Mouse (Mus musculus): ENCODE data around the gene Iqck. TPM values are rescaled to one million over a fixed set of nuclear protein-coding genes. Genes with fewer than 3 reads are reported as not detected.

The Iqck gene
- polyA plus RNA-seq, 1 experiment from 2014 or later = 2.9 TPM

DNA sequence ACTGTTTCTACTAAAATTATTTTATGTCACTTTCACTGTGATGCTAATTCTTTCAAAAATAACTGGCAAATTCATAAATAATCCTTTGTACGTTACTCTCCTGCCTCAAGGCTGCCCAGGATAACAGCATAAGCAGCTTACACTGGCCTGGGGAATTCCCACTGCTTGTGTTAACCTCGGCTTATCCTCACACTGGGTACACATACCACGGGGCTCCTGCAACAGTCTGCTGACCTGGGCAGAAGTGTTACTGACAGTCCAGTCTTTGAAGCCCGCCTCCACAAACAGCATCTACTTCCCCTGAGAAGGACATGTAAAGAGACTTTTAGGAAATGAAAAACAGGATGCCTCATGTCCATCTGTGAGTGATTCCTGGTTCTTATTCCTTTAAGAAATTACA lies 12.6 kb upstream of the Iqck start:
- Histone ChIP-seq H3K4me1 (ENCODE audit: control insufficient read depth, insufficient read depth, low read length) (no peaks in the 10 kb centered on the region), H3K27me3 (ENCODE audit: control insufficient read depth, insufficient read depth, low read length) (no peaks in the 10 kb centered on the region), H3K9me3 (replicated peaks; ENCODE audit: control insufficient read depth, low read length) (no peaks in the 10 kb centered on the region), H3K27ac (replicated peaks; ENCODE audit: low read depth, low read length) (no peak overlapping the region), H3K4me3 (ENCODE audit: low read depth, low read length) (no peak overlapping the region), H3K4me2 (ENCODE audit: low read depth, low read length) (no peak overlapping the region), H3K9ac (replicated peaks; ENCODE audit: low read length) (no peak overlapping the region), H3K36me3 (replicated peaks; ENCODE audit: control insufficient read depth, insufficient read depth, low read depth, low read length) (peaks cover 17% of the 10 kb centered on the region)
- ATAC-seq (replicated peaks; ENCODE audit: insufficient number of reproducible peaks, low FRiP score, low TSS enrichment, low read depth) (no peak), DNase-seq (ENCODE audit: low spot score) (no peak)
- WGBS = 79% methylated on average over 4 of the region's 4 CpGs

DNA sequence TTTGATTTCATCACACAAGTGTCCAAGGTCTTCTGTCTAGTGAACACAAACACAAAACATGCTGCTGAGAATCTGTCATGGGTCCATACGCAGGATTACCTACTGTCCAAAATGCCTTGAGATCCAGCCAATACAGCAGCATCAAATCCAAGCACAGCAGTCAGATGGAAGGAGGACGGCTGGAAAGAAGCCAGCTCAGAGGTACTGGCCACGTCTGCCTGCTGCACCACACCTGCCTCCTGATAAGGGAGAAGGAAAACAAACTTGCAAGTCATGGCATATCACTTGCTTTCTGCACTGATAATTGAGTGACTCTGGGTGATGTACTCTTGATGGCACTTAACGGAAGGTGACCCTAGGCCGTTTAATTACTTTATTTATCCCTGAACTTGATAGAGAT lies 10.4 kb upstream of the Iqck start:
- no peak for DNase-seq (ENCODE audit: low spot score)

DNA sequence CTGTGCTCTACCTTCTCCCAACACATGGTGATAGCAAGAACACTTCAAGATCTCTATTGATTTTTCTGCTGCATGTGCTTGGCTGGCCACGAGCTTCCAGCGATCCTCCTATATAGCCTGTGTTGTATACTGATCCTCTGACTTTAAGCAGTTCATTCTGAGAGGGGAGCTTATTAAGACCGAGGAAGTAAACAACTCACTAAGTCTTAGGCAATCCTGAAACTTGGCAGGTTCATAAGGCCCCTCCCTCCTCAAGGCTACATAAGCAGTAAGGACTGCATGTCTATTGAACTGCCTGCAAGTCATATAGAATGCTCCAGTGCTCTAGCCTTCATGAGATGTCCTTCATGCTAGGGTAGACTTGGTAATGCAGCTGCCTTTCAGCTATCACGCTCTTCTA lies 9.2 kb upstream of the Iqck start:
- no peak overlapping the region for H3K4me2 ChIP-seq (ENCODE audit: low read depth, low read length)
- H3K36me3 ChIP-seq (replicated peaks; ENCODE audit: control insufficient read depth, insufficient read depth, low read depth, low read length) = peaks cover 19% of the 10 kb centered on the region
- DNase-seq (ENCODE audit: low spot score) (no peak), ATAC-seq (replicated peaks; ENCODE audit: insufficient number of reproducible peaks, low FRiP score, low TSS enrichment, low read depth) (no peak)
- H3K9ac ChIP-seq (replicated peaks; ENCODE audit: low read length) = no peak overlapping the region
- H3K27me3 ChIP-seq (ENCODE audit: control insufficient read depth, insufficient read depth, low read length) = no peaks in the 10 kb centered on the region
- H3K27ac ChIP-seq (replicated peaks; ENCODE audit: low read depth, low read length) = no peak overlapping the region
- no peak overlapping the region for H3K4me3 ChIP-seq (ENCODE audit: low read depth, low read length)
- 93% methylated on average over 4 of the region's 4 CpGs for WGBS
- H3K9me3 ChIP-seq (replicated peaks; ENCODE audit: control insufficient read depth, low read length) = no peaks in the 10 kb centered on the region
- H3K4me1 ChIP-seq (ENCODE audit: control insufficient read depth, insufficient read depth, low read length) = no peaks in the 10 kb centered on the region

More for the DNA sequence above, 10.4 kb upstream of the Iqck start:
- H3K9me3 ChIP-seq (replicated peaks; ENCODE audit: control insufficient read depth, low read length) = no peaks in the 10 kb centered on the region
- H3K9ac ChIP-seq (replicated peaks; ENCODE audit: low read length) = no peak overlapping the region
- H3K4me3 ChIP-seq (ENCODE audit: low read depth, low read length) = no peak overlapping the region
- ATAC-seq (replicated peaks; ENCODE audit: insufficient number of reproducible peaks, low FRiP score, low TSS enrichment, low read depth) = no peak
- 86% methylated on average over 5 of the region's 5 CpGs for WGBS
- H3K4me2 ChIP-seq (ENCODE audit: low read depth, low read length) = no peak overlapping the region
- H3K27me3 ChIP-seq (ENCODE audit: control insufficient read depth, insufficient read depth, low read length) = no peaks in the 10 kb centered on the region
- no peak overlapping the region for H3K27ac ChIP-seq (replicated peaks; ENCODE audit: low read depth, low read length)
- H3K36me3 ChIP-seq (replicated peaks; ENCODE audit: control insufficient read depth, insufficient read depth, low read depth, low read length) = peaks cover 19% of the 10 kb centered on the region
- no peaks in the 10 kb centered on the region for H3K4me1 ChIP-seq (ENCODE audit: control insufficient read depth, insufficient read depth, low read length)

DNA sequence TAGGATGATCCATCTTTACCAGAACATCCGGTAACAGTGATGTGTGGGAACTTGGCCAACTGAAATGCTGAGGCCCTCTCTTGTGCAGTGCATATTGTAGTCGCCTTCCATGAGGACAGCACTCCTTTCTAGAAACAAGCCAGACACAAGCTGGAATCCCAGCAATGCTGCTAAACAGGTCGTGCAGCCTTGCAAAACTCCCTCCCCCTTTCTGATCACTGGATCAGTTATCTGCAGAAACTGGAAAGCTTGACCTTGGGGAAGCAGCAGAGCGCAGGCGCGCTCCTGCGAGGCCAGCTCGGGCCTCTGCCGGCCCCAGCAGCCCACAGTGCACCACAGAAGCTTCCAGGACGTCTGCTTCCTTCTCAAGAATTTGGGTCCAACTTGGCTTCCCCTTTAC lies 6.8 kb upstream of the Iqck start:
- H3K4me1 ChIP-seq (ENCODE audit: control insufficient read depth, insufficient read depth, low read length) = no peaks in the 10 kb centered on the region
- no peaks in the 10 kb centered on the region for H3K27me3 ChIP-seq (ENCODE audit: control insufficient read depth, insufficient read depth, low read length)
- peaks cover 19% of the 10 kb centered on the region for H3K36me3 ChIP-seq (replicated peaks; ENCODE audit: control insufficient read depth, insufficient read depth, low read depth, low read length)
- no peak for ATAC-seq (replicated peaks; ENCODE audit: insufficient number of reproducible peaks, low FRiP score, low TSS enrichment, low read depth)
- WGBS = 82% methylated on average over 10 of the region's 10 CpGs
- no peak overlapping the region for H3K9ac ChIP-seq (replicated peaks; ENCODE audit: low read length)
- no peak overlapping the region for H3K4me3 ChIP-seq (ENCODE audit: low read depth, low read length)
- peak; percentile 35 for DNase-seq (ENCODE audit: low spot score)
- no peak overlapping the region for H3K27ac ChIP-seq (replicated peaks; ENCODE audit: low read depth, low read length)
- no peak overlapping the region for H3K4me2 ChIP-seq (ENCODE audit: low read depth, low read length)
- H3K9me3 ChIP-seq (replicated peaks; ENCODE audit: control insufficient read depth, low read length) = no peaks in the 10 kb centered on the region

DNA sequence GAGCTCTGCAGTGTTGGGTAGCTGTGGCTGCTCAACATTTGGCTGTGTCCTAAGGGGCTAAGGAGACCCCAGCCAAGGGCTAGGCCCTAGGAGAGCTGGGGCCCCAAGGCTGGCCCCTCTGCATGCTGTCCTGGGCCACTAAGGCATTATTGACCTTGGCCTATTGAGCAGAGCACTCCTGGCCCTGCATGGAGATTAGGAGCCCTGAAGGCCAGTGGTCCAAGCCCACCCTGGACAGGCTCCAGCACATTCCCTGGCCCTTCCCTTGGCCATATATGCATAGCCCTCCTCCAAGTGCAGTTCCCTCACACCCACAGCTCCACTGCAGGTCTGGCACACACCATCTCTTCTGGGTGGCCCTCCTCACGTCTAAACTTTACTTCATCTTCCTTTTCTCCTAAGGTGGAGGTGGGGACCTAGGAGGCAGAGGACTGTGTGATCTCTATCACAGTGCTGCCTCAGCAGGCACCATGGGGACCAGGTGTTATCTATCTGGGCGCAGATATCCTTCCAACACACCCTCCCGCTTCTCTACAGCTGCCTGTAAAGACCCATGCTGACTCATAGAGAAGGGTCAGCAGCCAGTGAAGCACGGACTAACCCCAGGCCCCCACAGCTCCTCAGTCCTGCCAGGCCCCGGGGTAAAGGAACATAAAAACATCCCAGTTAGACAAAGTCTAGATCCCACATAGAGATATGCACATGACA lies 5.9 kb upstream of the Iqck start:
- Histone ChIP-seq H3K36me3 (replicated peaks; ENCODE audit: control insufficient read depth, insufficient read depth, low read depth, low read length) (peaks cover 17% of the 10 kb centered on the region), H3K27ac (replicated peaks; ENCODE audit: low read depth, low read length) (no peak overlapping the region), H3K4me2 (ENCODE audit: low read depth, low read length) (no peak overlapping the region), H3K9ac (replicated peaks; ENCODE audit: low read length) (no peak overlapping the region), H3K9me3 (replicated peaks; ENCODE audit: control insufficient read depth, low read length) (no peaks in the 10 kb centered on the region), H3K27me3 (ENCODE audit: control insufficient read depth, insufficient read depth, low read length) (no peaks in the 10 kb centered on the region), H3K4me3 (ENCODE audit: low read depth, low read length) (no peak overlapping the region), H3K4me1 (ENCODE audit: control insufficient read depth, insufficient read depth, low read length) (no peaks in the 10 kb centered on the region; the same call in 1 of the 2 replicates)
- 90% methylated on average over 5 of the region's 5 CpGs for WGBS
- DNase-seq (ENCODE audit: low spot score) (no peak), ATAC-seq (replicated peaks; ENCODE audit: insufficient number of reproducible peaks, low FRiP score, low TSS enrichment, low read depth) (no peak)

DNA sequence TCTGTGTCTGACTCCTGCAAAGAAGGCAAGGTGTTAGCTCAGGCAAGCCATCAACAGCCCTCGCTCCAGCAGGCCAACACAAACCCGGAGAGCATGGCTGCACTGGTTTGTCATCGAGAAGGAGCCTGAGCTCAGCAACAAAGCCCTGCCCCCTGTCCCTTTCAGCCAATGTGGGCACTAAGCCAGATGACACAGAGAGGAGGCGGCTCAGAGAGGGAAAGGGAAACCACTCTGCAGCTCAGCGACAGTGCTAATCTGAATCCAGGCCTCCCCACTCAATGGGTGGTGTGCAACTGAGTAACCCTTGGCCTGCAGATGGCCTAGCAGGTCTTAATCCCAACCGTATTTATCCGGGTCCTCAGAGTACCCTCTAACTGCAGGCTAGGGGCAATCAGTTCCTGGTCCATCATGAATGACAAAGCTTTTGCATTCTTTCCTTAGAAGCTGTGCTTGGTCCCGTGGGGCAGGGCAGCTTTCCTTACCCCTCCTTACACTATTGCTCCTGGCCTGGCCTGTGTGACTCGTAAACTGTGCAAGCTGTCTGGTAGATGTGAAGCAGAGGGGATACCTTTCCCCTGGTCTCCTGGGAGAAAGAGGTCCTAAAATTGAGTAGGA lies 4.8 kb upstream of the Iqck start:
- Histone ChIP-seq H3K4me3 (ENCODE audit: low read depth, low read length) (no peak overlapping the region), H3K9me3 (replicated peaks; ENCODE audit: control insufficient read depth, low read length) (no peaks in the 10 kb centered on the region), H3K9ac (replicated peaks; ENCODE audit: low read length) (no peak overlapping the region), H3K4me2 (ENCODE audit: low read depth, low read length) (no peak overlapping the region), H3K4me1 (ENCODE audit: control insufficient read depth, insufficient read depth, low read length) (no peaks in the 10 kb centered on the region; the same call in 1 of the 2 replicates), H3K27ac (replicated peaks; ENCODE audit: low read depth, low read length) (no peak overlapping the region), H3K27me3 (ENCODE audit: control insufficient read depth, insufficient read depth, low read length) (no peaks in the 10 kb centered on the region), H3K36me3 (replicated peaks; ENCODE audit: control insufficient read depth, insufficient read depth, low read depth, low read length) (peaks cover 14% of the 10 kb centered on the region)
- ATAC-seq (replicated peaks; ENCODE audit: insufficient number of reproducible peaks, low FRiP score, low TSS enrichment, low read depth) = no peak
- no peak for DNase-seq (ENCODE audit: low spot score)
- 86% methylated on average over 9 of the region's 9 CpGs for WGBS

DNA sequence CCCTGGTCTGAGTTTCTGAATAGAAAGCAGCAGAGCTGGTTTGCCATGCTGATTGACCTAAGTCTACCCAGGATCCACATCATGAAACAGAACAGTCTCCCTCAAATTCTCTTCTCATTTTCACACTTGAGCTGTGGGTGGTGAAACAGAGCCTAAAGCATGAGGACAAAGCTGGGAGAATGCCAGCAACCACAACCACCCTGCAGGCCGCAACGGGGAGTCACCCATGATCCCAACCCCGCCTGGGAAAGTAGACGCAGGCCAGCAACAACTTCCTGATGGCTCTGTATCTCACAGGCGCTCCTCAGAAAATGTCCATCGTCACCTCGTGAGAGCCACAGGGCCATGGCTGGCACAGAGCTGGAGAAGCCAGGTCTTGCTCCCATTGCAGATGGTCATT lies 4.0 kb upstream of the Iqck start:
- no peak overlapping the region for H3K4me2 ChIP-seq (ENCODE audit: low read depth, low read length)
- 92% methylated on average over 7 of the region's 7 CpGs for WGBS
- no peak overlapping the region for H3K27ac ChIP-seq (replicated peaks; ENCODE audit: low read depth, low read length)
- H3K4me3 ChIP-seq (ENCODE audit: low read depth, low read length) = no peak overlapping the region
- ATAC-seq (replicated peaks; ENCODE audit: insufficient number of reproducible peaks, low FRiP score, low TSS enrichment, low read depth) = no peak
- peaks cover 10% of the 10 kb centered on the region for H3K36me3 ChIP-seq (replicated peaks; ENCODE audit: control insufficient read depth, insufficient read depth, low read depth, low read length)
- no peaks in the 10 kb centered on the region for H3K9me3 ChIP-seq (replicated peaks; ENCODE audit: control insufficient read depth, low read length)
- H3K27me3 ChIP-seq (ENCODE audit: control insufficient read depth, insufficient read depth, low read length) = no peaks in the 10 kb centered on the region
- DNase-seq (ENCODE audit: low spot score) = no peak
- H3K4me1 ChIP-seq (ENCODE audit: control insufficient read depth, insufficient read depth, low read length) = no peaks in the 10 kb centered on the region; the same call in 1 of the 2 replicates
- no peak overlapping the region for H3K9ac ChIP-seq (replicated peaks; ENCODE audit: low read length)

DNA sequence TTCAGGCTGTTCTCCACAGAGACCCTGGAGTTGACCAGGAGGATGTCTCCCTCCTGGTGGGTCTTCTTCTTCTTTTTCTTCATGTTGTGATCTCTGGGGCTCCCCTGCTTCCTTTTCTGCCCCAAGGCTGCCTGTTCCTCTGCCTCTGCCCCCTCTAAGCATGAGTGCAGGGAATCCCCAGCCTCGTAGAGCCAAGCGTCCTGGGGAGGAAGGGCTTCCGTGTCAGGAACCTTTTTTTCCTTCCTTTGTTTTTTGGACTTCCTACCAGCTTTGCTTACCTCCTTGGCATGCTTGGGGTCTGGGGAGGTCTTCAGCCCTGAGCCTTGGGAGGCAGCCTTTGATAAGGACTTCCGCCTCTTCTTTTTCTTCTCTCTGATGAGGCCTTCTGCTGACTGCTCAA lies 2.9 kb upstream of the Iqck start:
- Histone ChIP-seq H3K4me3 (ENCODE audit: low read depth, low read length) (no peak overlapping the region), H3K4me2 (ENCODE audit: low read depth, low read length) (no peak overlapping the region), H3K27ac (replicated peaks; ENCODE audit: low read depth, low read length) (no peak overlapping the region), H3K4me1 (ENCODE audit: control insufficient read depth, insufficient read depth, low read length) (no peaks in the 10 kb centered on the region; the same call in 1 of the 2 replicates), H3K9me3 (replicated peaks; ENCODE audit: control insufficient read depth, low read length) (no peaks in the 10 kb centered on the region), H3K9ac (replicated peaks; ENCODE audit: low read length) (no peak overlapping the region), H3K36me3 (replicated peaks; ENCODE audit: control insufficient read depth, insufficient read depth, low read depth, low read length) (peaks cover 5% of the 10 kb centered on the region), H3K27me3 (ENCODE audit: control insufficient read depth, insufficient read depth, low read length) (no peaks in the 10 kb centered on the region)
- WGBS = 84% methylated on average over 4 of the region's 4 CpGs
- DNase-seq (ENCODE audit: low spot score) (no peak), ATAC-seq (replicated peaks; ENCODE audit: insufficient number of reproducible peaks, low FRiP score, low TSS enrichment, low read depth) (no peak)
